Mouse (Mus musculus) hematopoietic stem cell, adult 5-6 weeks (primary cell): ENCODE measurements around the gene Ttll11. TPM values are rescaled to one million over a fixed set of nuclear protein-coding genes. Genes with fewer than 3 reads are reported as not detected.

Source experiments
- ATAC-seq, 2 experiments: fragments of 125-278 bp in 1 of 2; replicated peaks in 1 of 2; 2 replicates each; pipeline ENCODE4 v1.8.0; 2016 to 2017; ENCODE audit warnings: inconsistent platforms in 2 of 2, mild to moderate bottlenecking in 2 of 2, moderate number of reproducible peaks in 2 of 2, low read depth in 1 of 2, moderate TSS enrichment in 1 of 2; ENCODE audit not compliant: low FRiP score in 2 of 2, poor library complexity in 2 of 2, severe bottlenecking in 2 of 2, insufficient read depth in 1 of 2, low TSS enrichment in 1 of 2
- total RNA-seq: library from RNA; stranded (forward); fragments of 172-1452, 232-1000 nt; gene quantifications from 2 replicates; pipeline ENCODE4 v1.2.3, GENCODE M21; 2017

The Ttll11 gene
- total RNA-seq, 1 experiment from 2014 or later: not detected

DNA sequence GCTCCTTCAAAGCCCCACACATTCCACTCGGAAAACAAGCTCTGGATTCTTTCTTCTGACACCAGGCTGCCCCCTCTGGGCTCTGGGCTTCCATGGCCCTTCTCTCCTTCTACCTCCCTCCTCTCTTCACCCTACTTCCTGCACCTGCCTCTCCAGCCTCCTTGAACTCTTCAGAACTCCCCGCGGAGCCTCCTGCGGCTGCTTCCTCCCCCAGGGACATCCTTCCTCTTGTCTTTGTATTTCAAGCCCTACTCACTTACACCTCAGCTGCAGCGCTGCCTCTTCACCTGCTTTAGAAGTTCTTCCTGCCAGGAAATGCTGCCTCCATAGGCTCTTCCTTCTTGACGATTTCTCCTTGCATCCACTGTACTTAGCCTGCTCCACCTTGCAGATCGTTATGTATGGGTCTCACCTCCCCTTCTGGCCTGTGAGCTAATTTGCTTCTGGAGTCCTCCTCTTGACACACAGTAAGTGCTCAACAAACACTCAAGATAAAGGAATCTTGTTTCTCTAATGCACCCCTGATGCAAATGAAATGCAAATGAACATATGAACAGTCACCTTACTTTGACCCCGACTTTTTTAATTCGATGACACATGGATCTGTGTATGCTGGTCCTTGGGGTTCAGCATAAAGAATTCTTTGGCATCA lies 97.3 kb downstream of the Ttll11 start:
- peak in 1 of 2 experiments; percentile 22; a peak in 1 of 4 replicates for ATAC-seq

DNA sequence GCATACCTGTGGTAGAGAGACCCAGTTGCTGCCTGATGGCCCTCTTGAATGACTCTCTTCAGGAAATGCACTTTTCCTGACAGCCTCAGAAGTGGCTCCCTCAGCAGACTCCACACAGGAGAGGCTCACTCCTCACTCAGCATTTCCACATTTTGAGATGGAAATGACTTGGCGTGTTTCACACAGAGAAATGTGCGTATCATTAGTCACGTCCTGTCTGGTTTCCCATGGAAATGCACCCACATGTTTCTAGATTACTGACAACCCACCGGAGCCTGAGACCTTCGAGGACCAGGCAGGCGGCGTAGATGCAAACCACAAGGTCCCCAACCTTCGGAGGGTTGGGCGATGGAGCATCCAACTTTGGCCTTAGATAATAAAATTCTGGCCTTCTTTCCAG lies 97.8 kb downstream of the Ttll11 start:
- ATAC-seq: peak; percentile 80 to 89

DNA sequence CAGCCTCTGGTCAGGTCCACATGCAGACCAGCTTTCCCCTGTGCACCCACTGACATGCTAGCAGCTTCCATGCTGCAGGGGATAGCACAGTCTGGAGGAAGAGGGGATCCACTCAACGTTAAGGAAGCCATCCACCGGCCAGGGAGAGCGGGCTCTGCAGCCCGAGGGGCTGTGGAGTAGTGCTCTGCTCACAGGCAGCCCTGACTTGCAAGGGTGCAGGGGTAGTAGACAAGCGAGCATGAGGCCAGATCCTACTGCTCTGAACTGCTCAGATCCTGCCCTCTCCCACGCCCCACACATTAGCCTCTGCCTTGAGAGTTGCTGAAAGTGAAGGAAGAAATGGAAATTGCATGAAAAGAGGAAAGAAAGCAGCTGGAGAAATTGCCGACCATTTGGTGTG lies 99.4 kb downstream of the Ttll11 start:
- no peak for ATAC-seq

DNA sequence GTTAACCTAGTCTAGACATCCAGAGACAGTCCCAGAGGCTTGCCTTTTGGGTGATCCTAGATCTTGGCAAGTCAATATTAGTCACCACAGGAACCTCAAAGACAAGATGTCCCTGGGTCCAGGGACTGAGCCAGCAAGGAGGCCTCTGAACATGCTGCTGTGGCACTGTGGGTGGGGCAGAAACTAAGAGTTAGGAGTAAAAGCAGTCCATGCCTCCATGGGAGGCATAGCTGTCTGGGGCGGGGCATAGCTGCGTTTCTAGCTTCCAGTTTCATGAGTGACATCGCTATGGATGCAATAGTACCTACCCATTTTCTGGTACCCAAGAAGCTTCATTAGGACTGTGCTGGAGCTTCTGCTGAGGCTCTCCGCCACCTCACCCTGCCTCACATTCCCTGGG lies 99.8 kb downstream of the Ttll11 start:
- no peak for ATAC-seq

DNA sequence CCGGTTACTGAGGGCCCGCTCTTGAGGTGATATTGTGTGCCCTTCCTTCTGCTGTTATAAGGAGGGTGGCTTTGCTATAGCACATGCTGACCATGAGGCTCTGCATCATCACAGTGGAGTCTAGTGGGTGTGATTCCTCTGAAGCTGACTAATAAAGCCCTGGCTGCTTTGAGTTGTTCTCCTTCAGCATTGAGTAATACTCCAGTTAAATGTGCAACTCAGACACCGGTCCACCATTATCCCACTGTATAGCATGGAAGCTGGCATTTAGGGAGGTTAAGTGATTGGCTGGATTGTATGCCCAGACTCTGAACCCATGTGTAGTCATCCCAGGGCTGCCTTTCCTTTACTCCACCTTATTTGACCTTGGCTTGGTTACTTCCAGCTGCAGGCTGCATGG lies 101.2 kb downstream of the Ttll11 start:
- ATAC-seq: no peak

DNA sequence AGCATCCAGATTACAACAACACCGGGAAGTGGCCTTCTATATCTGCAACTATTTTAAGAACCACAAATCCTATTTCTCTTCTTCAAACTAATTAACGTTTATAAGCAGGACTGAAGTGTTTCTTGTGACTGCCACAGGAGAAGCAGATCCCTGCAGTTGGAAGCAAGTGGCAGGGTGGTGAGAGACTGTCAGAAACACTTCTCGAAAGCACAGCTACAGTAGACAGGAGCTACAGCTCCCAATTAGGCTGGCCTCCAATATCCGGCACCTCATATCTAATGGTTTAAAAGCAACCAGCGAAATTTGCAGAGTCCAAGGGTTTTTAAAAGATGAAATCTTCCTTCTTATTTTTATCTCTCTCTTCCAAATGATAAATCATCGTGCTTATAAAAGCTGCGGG lies 104.1 kb downstream of the Ttll11 start:
- no peak for ATAC-seq

DNA sequence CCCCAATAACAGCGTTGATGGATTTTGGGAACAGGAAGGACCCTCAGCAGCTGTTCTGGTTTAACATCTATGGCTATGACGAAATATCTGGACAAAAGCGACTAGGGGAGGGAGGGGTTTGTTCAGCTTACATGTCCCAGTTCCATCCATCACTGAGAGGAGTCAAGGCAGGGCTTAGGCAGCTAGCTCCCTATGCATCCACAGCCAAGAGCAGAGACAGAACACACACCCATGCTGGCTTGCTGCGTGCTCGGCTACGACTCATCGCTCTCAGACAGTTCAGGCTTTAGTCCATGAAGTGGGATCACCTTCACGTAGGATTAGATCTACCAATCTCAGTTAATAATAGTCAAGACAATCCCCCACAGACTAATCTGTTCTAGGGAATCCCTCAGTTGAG lies 105.3 kb downstream of the Ttll11 start:
- ATAC-seq: no peak

DNA sequence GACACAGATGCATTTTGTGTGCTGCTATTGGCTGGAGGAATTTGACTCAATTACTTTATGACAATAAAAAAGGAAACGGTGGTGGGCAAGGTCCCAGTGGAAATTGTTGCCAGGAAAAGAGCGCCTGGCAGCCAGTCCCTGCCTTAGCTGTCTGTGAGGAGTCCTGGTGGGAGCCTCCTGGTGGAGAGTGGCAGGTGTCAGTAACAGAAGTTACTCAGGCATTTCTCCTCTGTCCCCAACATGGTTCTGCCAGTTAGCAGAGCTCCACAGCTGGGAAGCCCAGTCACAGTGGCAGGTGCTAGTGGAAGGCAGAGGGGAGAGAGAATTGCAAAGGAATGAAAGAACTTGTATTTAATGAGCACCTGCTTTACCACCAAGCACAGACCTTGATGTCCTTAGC lies 110.5 kb downstream of the Ttll11 start:
- no peak for ATAC-seq

DNA sequence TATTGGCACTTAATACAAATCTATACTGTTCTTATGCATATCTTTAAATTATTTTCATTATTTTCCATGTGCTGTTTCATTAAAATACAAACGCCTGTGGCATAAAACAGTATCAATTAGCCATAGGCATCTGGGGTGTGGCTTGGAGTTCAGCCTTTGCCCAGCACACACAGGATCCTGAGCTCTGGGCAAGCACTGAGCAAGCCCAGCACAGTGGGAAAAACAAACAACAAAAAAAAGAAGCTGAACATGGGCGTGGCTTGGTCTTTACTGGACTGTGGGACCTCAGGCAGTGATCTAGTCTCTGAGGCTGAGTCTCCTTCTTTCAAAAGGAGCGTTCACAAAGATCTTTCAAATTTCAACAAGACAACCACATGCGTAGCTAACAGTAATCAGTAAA lies 116.4 kb downstream of the Ttll11 start:
- no peak for ATAC-seq

DNA sequence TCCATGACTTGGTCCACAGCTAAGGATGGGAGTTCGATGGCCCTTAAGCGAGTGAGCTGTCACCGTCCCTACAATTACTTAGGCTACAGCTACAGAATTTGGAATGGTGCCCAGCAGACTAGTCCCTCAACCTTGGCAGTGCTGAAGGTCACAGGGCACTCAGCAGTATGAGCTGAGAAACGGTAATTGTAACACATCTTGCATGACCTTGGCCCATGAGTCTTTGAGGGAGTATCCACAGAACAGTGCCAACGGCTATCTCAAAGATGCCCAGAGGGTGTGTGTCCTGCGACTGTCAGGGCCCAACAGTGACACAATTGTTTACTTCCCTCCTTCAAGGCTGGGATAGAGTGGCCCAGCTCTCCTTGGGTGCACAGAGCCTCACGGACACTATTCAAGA lies 118.5 kb downstream of the Ttll11 start:
- ATAC-seq: no peak

DNA sequence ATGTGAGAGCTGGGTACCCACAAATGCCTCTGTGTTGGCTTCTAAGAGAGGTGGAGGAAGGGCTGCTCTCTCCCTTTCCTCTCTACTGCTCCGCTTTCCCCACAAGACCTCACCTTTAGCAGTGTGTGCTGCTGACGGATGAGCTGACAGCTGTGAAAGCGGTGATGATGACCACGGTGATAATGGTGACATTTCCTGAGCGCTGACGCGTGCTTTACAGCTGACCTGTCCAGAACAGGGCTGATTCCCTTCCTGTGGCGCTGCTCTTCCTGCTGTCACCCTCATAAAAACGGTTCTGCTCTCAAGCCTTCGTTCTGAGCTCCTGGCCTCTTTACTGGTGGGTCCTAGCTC lies 119.3 kb downstream of the Ttll11 start:
- peak in 1 of 2 experiments; percentile 44; a peak in 2 of 4 replicates for ATAC-seq

DNA sequence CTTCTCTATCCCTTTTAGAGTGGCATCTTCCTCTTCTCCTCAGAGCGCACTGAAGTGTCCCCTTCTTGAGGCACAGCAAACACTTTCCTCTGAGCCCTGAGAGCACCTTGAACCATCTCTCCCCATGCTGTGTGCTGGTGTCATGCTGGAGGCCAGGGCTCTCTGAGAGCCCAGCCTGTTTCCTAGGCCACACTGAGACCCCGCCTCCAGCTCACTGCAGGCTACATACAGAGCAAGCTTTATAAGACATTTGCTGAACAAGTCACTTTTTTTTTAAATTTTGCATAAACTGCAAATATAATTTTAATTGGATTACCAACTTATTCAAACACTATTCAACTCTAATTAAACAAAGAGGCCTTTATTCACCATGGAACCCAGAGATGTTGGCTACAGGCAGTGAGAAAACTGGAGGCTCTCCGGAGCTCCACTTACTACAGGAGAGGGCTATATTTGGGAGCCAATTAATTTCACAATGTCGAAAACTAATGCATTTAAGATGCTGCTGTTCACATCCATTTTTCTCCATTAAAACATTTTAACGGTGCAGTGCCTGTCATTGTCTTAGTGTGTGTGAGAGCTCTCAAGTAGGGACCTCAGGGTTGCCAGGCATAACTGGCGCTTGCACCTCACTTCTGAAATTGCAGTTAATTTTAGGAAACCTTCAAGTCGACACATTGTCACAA lies 119.9 kb downstream of the Ttll11 start:
- ATAC-seq: no peak

DNA sequence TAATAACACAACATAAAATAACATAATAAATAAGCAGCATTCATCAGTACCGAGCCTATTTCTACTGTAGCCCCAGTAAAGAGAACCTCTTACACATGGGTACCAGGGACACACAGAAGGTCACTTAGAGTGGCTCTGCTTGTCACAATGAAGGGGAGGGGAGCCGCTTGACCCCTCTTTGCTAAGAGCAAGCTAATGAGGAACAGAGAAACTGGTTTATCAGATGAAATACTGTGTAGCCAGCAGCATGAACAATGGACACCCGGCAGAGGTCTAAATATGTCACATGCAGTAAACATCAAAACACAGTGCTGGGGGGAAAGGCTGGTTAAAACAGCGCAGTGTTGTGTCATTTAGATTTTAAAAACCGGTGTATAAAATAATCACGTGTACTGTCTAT lies 121.4 kb downstream of the Ttll11 start:
- no peak for ATAC-seq

DNA sequence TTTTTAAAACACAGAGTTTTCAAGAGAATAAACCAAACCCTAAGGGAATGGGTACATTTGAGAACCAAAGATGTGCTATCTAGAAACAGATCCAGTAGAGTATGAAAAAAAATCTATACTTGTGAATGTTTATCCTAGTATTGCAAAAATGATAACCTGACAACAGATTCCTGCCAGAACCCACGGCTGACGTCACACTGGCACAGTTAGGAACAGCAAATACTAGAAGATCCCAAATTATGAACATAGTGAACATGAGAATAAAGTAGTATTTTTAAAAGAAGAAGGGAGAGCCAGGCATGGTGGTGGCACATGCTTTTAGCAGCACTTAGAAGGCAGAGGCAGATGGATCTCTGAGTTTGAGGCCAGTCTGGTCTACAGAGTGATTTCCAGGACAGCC lies 122.8 kb downstream of the Ttll11 start:
- no peak for ATAC-seq

DNA sequence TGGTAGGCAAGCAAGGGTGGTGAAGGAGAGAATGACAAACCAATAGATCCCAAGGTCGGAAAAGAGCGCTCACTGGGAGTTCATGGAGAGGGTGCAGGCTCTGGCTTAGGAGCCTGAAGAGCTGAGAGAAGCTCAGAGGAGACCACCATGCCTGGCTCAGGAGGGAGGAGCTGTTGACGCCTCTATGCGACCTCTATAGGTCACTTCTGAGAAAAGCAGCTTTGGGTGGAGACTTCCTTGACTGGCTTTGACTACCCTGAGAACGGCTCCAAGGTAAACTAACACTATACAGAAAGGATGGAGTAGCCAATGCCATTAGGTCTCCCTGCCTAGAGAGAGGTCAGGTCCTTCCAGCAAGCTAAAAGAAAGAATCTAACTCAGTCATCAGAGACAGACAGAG lies 124.8 kb downstream of the Ttll11 start:
- ATAC-seq: peak; percentile 56 to 78; a peak in 3 of 4 replicates

DNA sequence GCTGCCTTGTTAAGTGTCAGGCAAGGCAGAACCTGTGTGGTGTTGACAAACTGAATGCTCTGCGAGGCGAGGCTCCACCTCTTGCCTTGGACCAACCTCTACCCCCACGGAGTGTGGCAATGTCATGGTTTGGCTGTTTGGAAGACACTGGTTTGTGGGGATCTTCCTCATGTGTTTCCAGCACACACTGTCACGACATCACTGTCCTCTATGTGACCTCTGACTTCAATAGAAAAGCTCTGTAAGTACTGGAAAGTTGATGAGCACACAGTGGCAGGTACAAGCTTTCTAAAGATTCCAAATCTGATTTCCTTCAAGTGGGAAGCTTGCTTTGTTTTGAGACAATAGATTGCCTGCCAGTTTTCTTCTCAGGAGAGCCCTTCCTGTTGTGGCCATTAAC lies 126.7 kb downstream of the Ttll11 start:
- no peak for ATAC-seq

DNA sequence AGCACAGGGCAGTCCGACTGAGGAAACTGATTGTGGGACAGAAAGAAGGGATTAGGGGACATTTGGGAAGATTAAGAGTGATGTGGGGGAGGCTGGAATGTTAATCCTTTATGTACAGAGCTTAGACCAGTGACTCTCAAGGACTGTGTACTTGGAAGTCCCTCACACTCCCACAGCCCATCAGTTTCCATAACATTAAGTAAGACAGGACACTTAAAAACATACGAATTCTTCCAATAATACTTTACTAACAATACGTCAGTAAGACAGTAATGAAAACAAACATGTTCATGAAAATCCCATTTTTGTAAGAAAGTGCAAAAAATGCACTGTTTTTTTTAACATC lies 127.6 kb downstream of the Ttll11 start:
- no peak for ATAC-seq

DNA sequence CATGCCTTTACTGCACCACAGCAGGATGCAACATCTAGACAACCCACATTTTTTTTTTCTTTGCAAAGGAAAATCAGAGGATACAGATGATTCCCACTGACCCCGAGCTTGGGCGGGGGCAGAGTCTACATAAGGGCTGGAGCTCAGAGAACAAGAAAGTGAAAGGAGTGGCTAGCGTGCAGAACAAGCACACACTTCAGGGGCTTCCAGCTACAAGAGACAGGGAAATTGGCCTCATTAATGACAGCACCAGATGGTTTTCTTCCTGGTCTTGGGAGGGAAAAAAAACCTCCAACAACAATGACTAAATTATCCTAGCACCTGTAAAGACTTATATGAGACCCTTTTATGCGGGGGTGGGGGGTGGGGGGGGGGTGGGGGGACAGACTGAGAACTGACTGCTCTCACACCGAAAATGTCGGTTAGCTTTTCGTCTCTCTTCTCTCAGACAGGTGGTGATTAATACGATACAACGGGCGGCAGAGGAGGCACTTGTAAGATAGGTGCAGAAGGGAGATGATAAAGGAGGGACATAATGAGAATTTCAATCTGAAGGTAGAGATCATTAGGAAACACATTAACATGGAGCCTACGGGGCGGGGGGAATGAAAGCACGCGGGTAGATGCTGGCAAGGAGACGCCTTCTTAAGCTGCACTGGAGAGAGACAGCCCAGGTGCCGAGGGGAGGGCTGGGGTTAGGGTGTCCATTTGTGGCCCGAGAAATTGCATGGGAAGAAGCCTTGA lies 128.1 kb downstream of the Ttll11 start:
- ATAC-seq: no peak
